Mouse (Mus musculus): ENCODE measurements around the gene Capn12. TPM values are rescaled to one million over a fixed set of nuclear protein-coding genes. Genes with fewer than 3 reads are reported as not detected.

Capn12 gene
- polyA plus RNA-seq (2015; fragmentation: Nextera tagmentation; extraction: Ambion mirVana): 0.34 and 0.45 TPM in 2 replicates

DNA sequence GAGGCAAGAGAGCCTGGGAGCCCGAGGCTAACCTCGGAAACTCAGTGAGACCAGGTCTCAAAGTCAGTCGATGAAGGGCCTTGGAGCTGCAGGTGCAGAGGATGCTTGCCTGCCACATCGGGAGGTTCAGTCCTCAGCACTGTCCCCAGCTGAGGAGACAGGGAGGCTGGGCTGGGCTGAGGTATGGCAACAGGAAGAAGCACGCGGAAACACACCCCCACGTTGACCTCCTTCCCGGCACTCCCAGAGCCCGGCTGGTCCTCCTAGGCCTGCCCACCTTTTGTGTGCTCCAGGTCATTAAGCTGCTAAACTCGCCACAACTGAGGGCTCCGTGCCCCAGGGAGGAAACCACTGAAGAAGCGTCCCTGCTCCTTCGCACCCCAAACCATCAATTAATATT is at the start of gene Capn12:
Gene Capn12, plus strand, starts transcription at position 224 of the 400 bp plus-strand sequence.
- Histone ChIP-seq H3K9ac (no peak within 1 kb of the TSS), H3K4me2 (no peak within 1 kb of the TSS), H3K4me3 (replicated peaks) (no peak within 1 kb of the TSS), H3K4me1 (no peaks in the 10 kb centered on the region), H3K27ac (no peak within 1 kb of the TSS), H3K27me3 (replicated peaks) (no peaks in the 10 kb centered on the region), H3K9me3 (no peaks in the 10 kb centered on the region), H3K36me3 (no peaks in the 10 kb centered on the region)
- ATAC-seq (ENCODE audit: insufficient read depth, low FRiP score, low read depth): no peak
- 44% methylated on average over 13 of the region's 13 CpGs for WGBS

DNA sequence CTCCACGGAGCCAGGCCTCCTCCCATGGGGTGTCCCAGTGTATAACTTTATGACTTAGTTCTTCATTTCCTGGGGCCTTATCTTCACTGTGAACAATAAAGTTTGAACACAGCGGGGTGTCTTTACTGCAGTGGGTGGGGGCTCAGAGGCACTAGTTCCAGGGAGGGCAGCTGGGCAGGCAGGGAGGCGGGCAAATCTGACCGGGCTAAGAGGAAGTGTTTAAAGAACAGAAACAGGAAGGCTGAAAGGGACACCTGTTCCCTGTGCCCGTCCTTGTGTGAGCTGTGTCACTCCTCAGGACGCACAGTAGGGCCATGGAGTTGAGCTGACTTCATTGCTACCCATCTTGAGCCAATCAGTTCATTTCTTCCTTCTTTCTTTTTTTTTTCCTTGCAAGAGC is 49.1 kb upstream of the Capn12 start:
- Histone ChIP-seq H3K27ac (peak overlapping the region; percentile 67), H3K4me2 (no peak overlapping the region)
- 0 out of 2 replicates have a peak, but pooled peaks have one; percentile 5 for ATAC-seq (ENCODE audit: insufficient read depth, low FRiP score, low read depth)

DNA sequence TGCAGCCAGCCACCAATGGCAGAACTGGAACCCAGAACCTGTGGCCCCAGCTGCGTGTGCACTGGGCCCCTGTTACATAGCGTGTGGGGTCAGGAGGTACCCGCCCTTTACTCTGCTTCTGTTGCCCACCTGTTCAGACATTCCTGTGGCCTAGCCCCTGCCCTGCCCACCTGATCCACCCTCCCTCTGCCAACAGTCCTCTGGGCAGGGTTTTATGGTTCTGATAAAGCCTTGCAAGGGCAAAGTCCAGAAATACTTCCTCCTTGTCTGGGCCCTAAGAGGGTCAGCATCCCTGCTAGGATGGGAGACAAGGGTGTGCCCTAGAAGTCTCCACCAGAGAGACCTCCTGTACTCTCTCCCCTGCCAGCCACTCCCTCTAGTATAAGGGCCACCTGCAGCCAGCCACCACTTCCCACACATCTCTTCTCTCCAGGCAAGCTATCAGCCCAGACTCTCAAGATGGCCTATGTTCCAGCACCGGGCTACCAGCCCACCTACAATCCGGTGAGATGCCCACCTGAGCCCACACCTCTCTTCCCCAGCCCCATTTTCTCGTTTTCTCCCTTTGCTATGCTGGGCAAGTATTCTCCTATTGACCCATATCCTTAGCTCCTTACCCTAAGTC is 47.4 kb upstream of the Capn12 start, which contains the start of gene Lgals4:
Gene Lgals4, plus strand, starts transcription at position 132 of the 625 bp plus-strand sequence.
- Histone ChIP-seq H3K9me3 (no peaks in the 10 kb centered on the region), H3K4me1 (no peaks in the 10 kb centered on the region), H3K27ac (peak within 1 kb of the TSS; percentile 63), H3K4me2 (peak within 1 kb of the TSS; percentile 8; the same call in 1 of the 2 replicates), H3K4me3 (replicated peaks) (peak within 1 kb of the TSS; percentile 24), H3K27me3 (replicated peaks) (no peaks in the 10 kb centered on the region), H3K36me3 (peaks cover 12% of the 10 kb centered on the region), H3K9ac (no peak within 1 kb of the TSS)
- peak; percentile 75 for ATAC-seq (ENCODE audit: insufficient read depth, low FRiP score, low read depth)
- WGBS: 68% methylated on average over 6 of the region's 6 CpGs

More for the DNA sequence above, 49.1 kb upstream of the Capn12 start:
- 55% methylated on average over 6 of the region's 6 CpGs for WGBS
- Histone ChIP-seq H3K4me3 (replicated peaks) (no peak overlapping the region), H3K27me3 (replicated peaks) (no peaks in the 10 kb centered on the region), H3K36me3 (peaks cover 12% of the 10 kb centered on the region), H3K9me3 (no peaks in the 10 kb centered on the region), H3K9ac (no peak overlapping the region), H3K4me1 (peaks cover 7% of the 10 kb centered on the region; the same call in 1 of the 2 replicates)

DNA sequence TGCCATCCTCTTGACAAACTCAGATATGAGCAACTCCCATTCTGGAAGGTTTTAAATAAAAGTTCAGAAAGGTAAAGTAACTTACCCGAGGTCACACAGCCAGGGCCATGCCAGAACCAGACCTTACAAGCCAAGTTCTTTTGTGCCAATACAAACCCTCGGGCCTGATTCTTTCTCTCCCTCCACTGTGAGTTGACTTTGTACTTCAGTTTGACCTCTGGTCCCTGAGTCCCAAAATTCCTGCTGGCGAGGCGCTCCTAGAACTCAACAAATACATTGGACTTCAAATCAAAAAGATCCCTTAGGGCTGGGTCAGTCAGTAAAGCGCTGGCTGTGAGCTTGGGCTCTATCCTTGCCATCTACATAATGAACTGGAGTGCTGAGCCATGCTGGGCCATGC is 44.3 kb upstream of the Capn12 start:
- WGBS: 88% methylated on average over 5 of the region's 5 CpGs
- no peaks in the 10 kb centered on the region for H3K4me1 ChIP-seq
- H3K36me3 ChIP-seq: 0 out of 2 replicates have a peak, but pooled peaks cover 1% of the 10 kb centered on the region
- no peak overlapping the region for H3K4me2 ChIP-seq
- H3K9ac ChIP-seq: no peak overlapping the region
- no peaks in the 10 kb centered on the region for H3K9me3 ChIP-seq
- ATAC-seq (ENCODE audit: insufficient read depth, low FRiP score, low read depth): no peak
- H3K27me3 ChIP-seq (replicated peaks): no peaks in the 10 kb centered on the region
- 0 out of 2 replicates have a peak overlapping the region, but pooled peaks have one; percentile 4 for H3K27ac ChIP-seq
- no peak overlapping the region for H3K4me3 ChIP-seq (replicated peaks)

DNA sequence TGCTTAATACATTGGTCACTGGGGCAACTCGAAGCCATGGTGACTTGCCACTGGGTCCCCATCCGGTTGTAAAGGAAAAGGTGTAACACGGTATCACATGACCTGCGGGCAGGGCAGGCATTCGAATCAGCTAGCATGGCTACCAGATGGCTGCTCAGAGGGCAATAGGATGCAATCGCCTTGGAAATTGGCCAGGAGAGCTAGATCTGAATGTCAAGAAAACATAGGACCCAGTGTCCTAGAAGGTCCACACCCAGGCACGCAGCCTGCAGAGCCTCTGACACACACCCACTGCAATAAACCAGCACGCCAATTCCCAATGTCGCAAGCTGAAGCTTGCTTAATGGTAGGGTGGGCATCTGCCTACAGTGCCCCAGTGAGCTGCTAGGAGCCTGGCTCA is 42.9 kb upstream of the Capn12 start:
- Histone ChIP-seq H3K4me3 (replicated peaks) (no peak overlapping the region), H3K9me3 (no peaks in the 10 kb centered on the region), H3K4me1 (no peaks in the 10 kb centered on the region), H3K27ac (no peak overlapping the region), H3K4me2 (no peak overlapping the region), H3K9ac (no peak overlapping the region), H3K27me3 (replicated peaks) (no peaks in the 10 kb centered on the region), H3K36me3 (no peaks in the 10 kb centered on the region)
- peak; percentile 24; the same call in 1 of the 2 replicates for ATAC-seq (ENCODE audit: insufficient read depth, low FRiP score, low read depth)
- WGBS: 70% methylated on average over 9 of the region's 9 CpGs

DNA sequence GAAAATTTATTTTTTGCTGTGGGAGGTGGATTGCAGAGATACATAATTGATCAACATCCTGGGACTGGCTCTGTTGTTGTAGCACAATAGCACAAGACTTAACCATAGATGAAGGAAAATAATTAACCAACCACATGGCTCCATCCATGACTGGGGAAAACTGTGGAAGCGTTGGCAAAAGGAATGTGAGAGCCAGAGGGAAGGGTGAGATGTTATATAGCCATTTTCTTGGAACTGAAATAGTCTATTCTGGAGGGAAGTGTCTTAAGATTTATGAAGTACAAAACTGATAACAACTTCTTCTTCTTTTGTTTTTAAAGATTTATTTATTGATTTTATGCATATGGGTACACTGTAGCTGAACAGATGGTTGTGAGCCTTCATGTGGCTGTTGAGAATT is 33.9 kb upstream of the Capn12 start:
- Histone ChIP-seq H3K4me3 (replicated peaks) (no peak overlapping the region), H3K4me1 (peaks cover 4% of the 10 kb centered on the region; the same call in 1 of the 2 replicates), H3K27me3 (replicated peaks) (no peaks in the 10 kb centered on the region), H3K27ac (no peak overlapping the region), H3K9ac (no peak overlapping the region), H3K4me2 (no peak overlapping the region), H3K36me3 (no peaks in the 10 kb centered on the region), H3K9me3 (no peaks in the 10 kb centered on the region)
- ATAC-seq (ENCODE audit: insufficient read depth, low FRiP score, low read depth): no peak
- WGBS: 75% methylated on average over 1 of the region's 1 CpGs

DNA sequence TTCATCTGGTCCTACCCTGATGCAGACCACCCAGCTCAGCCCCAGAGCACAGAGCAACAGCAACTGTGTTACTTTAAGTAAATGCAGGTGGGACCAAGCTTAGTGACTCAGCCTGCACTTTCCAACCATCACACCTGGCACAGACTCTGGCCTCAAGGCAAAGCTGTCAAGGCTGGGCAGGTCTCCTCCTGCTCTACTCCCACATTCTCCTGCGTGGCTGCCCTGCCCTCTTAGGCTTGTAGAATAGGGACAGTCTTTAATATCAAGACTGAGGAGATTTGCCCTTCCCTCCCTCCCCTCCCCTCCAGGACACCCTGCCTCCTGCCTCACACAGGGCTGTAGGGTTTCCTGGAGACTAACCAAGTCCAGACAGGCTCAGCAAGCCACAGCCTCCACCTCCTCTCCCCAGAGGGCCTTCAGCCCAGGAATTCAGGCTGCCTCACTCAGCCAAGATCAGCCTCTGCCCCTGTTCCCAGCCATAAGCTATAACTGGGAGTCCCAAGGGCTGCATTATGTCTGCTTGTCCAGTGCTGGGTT is 31.5 kb upstream of the Capn12 start:
- Histone ChIP-seq H3K9me3 (no peaks in the 10 kb centered on the region), H3K4me2 (no peak overlapping the region), H3K4me3 (replicated peaks) (no peak overlapping the region), H3K27ac (peak overlapping the region; percentile 87), H3K4me1 (peaks cover 4% of the 10 kb centered on the region; the same call in 1 of the 2 replicates), H3K27me3 (replicated peaks) (no peaks in the 10 kb centered on the region), H3K9ac (no peak overlapping the region), H3K36me3 (no peaks in the 10 kb centered on the region)
- peak; percentile 75 for ATAC-seq (ENCODE audit: insufficient read depth, low FRiP score, low read depth)
- 44% methylated on average over 1 of the region's 1 CpGs for WGBS

DNA sequence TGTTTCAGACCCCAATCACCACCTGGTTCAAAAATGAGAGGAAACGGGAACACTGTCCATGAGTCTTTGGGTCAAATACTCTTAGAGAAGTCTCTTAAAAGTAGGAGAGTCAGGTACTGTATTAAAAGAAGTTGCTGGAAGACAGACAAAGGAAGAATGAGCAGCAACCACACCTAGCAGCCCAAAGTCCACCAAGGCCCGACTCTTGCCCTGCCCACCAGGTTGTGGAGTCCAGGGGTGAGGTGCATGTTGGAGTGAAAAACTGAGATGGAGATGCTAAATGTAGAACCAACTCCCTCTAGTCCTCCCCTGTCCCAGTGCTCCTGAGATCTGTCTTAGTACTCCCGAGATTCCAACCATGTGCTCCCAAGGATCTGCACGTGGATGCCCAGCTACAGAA is 30.6 kb upstream of the Capn12 start:
- H3K4me3 ChIP-seq (replicated peaks): no peak overlapping the region
- H3K4me1 ChIP-seq: peaks cover 4% of the 10 kb centered on the region; the same call in 1 of the 2 replicates
- no peaks in the 10 kb centered on the region for H3K27me3 ChIP-seq (replicated peaks)
- no peak for ATAC-seq (ENCODE audit: insufficient read depth, low FRiP score, low read depth)
- H3K36me3 ChIP-seq: no peaks in the 10 kb centered on the region
- 71% methylated on average over 4 of the region's 4 CpGs for whole genome bisulfite sequencing
- H3K9me3 ChIP-seq: no peaks in the 10 kb centered on the region
- no peak overlapping the region for H3K4me2 ChIP-seq
- H3K27ac ChIP-seq: peak overlapping the region; percentile 87
- no peak overlapping the region for H3K9ac ChIP-seq

DNA sequence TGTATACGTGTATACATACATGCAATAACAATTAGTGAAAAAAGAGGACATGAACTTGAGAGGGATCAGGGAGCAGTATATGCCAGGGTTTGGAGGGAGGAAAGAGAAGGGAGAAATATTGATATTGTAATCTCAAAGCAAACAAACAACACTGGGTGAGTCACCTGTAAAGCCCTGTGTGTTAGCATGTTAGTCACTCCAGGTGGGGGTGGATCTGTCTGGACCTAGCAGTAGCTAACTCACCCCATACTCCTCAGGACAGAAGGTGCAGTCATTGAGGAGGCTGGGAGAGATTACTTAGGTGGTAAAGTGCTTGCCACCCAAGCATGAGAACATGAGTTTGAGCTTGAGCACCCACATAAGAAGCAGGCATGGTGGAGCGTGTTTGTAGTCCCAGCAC is 21.3 kb upstream of the Capn12 start:
- Histone ChIP-seq H3K4me2 (no peak overlapping the region), H3K4me1 (peaks cover 12% of the 10 kb centered on the region), H3K9me3 (no peaks in the 10 kb centered on the region), H3K27me3 (replicated peaks) (no peaks in the 10 kb centered on the region), H3K9ac (no peak overlapping the region), H3K27ac (no peak overlapping the region), H3K4me3 (replicated peaks) (no peak overlapping the region), H3K36me3 (no peaks in the 10 kb centered on the region)
- 88% methylated on average over 2 of the region's 2 CpGs for WGBS
- ATAC-seq (ENCODE audit: insufficient read depth, low FRiP score, low read depth): 0 out of 2 replicates have a peak, but pooled peaks have one; percentile 45

DNA sequence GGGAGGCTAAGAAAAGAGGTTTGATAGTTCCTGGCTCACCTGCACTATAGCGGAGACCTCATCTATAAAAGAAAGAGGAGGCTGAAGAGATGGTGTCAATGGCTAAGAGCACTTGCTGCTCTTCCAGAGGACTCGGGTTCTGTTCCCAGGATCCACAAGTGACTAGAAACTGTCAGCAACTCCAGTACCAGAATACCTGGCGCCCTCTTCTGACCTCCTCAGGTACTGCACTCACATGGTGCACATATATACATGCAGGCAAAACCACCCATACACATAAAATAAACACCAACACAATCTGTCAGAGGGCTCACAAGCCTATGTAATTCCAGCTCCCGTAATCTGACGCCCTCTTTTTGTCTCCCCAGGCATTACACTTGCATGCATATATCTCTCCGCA is 20.3 kb upstream of the Capn12 start:
- H3K27ac ChIP-seq: no peak overlapping the region
- ATAC-seq (ENCODE audit: insufficient read depth, low FRiP score, low read depth): no peak
- peaks cover 12% of the 10 kb centered on the region for H3K4me1 ChIP-seq
- H3K9ac ChIP-seq: no peak overlapping the region
- no peak overlapping the region for H3K4me2 ChIP-seq
- H3K9me3 ChIP-seq: no peaks in the 10 kb centered on the region
- 85% methylated on average over 6 of the region's 6 CpGs for WGBS
- H3K36me3 ChIP-seq: no peaks in the 10 kb centered on the region
- H3K4me3 ChIP-seq (replicated peaks): no peak overlapping the region
- no peaks in the 10 kb centered on the region for H3K27me3 ChIP-seq (replicated peaks)

DNA sequence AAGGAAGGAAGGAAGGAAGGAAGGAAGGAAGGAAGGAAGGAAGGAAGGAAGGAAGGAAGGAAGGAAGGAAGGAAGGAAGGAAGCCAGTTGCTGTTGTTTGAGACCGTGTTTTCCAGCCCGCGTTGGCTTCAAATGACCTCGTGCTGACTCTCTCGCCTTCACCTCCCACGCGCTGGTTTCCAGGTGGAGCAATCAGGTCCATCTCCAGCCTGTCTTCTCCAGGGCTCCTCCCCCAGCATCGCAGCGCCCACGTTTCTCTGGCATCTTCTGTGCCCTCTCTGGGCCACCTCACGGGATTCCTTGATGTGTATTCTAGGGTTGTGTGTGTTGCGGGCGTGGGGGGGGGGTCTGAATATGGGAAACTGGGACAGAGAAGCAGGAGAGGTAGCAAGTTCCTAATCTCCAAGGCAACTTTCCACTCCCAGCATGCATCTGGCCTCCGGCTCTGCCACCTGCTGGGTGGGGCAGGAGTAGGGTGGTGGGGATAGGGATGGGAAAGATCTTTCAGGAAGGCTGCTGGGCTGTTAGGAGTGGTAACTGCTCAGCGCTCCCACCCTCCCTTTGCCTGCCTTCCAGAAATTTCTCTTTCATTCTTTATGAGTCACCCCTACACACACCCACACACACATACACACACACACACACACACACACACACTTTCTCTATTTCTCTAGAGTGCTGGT is 18.3 kb upstream of the Capn12 start:
- 0 out of 2 replicates have a peak, but pooled peaks have one; percentile 28 for ATAC-seq (ENCODE audit: insufficient read depth, low FRiP score, low read depth)
- Histone ChIP-seq H3K27ac (no peak overlapping the region), H3K4me2 (no peak overlapping the region), H3K4me1 (peaks cover 20% of the 10 kb centered on the region), H3K36me3 (no peaks in the 10 kb centered on the region), H3K27me3 (replicated peaks) (no peaks in the 10 kb centered on the region), H3K9ac (no peak overlapping the region), H3K4me3 (replicated peaks) (no peak overlapping the region), H3K9me3 (no peaks in the 10 kb centered on the region)
- 69% methylated on average over 15 of the region's 15 CpGs for WGBS

DNA sequence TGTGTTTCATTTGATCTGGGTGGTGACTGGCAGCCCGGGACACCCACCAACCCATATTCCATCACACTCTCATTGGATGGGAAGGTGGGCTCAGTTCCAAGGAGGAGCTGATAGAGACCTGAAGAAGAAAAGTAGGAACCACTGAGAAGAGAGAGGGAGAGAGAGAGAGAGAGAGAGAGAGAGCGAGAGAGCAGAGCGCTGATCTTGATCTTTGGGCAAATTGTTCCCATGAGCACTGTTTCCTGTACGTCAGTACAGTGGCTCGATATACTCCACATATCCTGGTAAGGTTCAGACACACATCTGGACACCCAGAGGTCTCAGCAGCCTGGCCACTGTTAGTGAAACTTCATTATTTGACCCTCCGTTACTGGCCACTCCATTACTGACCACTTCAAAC is 17.7 kb upstream of the Capn12 start, which contains the start of gene Lgals7:
Gene Lgals7, plus strand, starts transcription at position 314 of the 400 bp plus-strand sequence.
- Histone ChIP-seq H3K9ac (no peak within 1 kb of the TSS), H3K4me1 (peaks cover 20% of the 10 kb centered on the region), H3K4me2 (0 out of 2 replicates have a peak within 1 kb of the TSS, but pooled peaks have one; percentile 10), H3K27ac (peak within 1 kb of the TSS; percentile 32; the same call in 1 of the 2 replicates), H3K9me3 (no peaks in the 10 kb centered on the region), H3K36me3 (no peaks in the 10 kb centered on the region), H3K27me3 (replicated peaks) (no peaks in the 10 kb centered on the region), H3K4me3 (replicated peaks) (no peak within 1 kb of the TSS)
- 78% methylated on average over 6 of the region's 6 CpGs for WGBS
- ATAC-seq (ENCODE audit: insufficient read depth, low FRiP score, low read depth): no peak

Measured in stomach, embryonic 15.5 days (tissue).